Comparison of ENCODE assay signal across 8 mouse cellular contexts in genomic region chr1:80722647-80723046, GRCm38 (mm10). TPM values are rescaled to one million over a fixed set of nuclear protein-coding genes. Genes with fewer than 3 reads are reported as not detected.
DNase-seq lines count a peak whose midpoint lies in the region; TF ChIP-seq lines count a peak whose summit lies in the region.

No protein-coding gene starts in this region.

- no peak overlapping the region for H3K4me3 ChIP-seq in heart, embryonic 10.5 days
- H3K4me3 ChIP-seq in bone marrow, adult 2 months (replicated peaks; ENCODE audit: control insufficient read depth, low read depth, low read length), result no peak overlapping the region

- no peaks in the 10 kb centered on the region for H3K4me1 ChIP-seq in heart, embryonic 10.5 days
- H3K4me1 ChIP-seq in bone marrow, adult 2 months (ENCODE audit: control insufficient read depth, insufficient read depth, low read length), result no peaks in the 10 kb centered on the region; the same call in 1 of the 2 replicates

- TF ChIP-seq CTCF in bone marrow, adult 2 months (IDR thresholded peaks at IDR 0.05; ENCODE audit: control insufficient read depth, insufficient read depth, low read length), result peak; percentile 86

- no peaks in the 10 kb centered on the region for H3K9me3 ChIP-seq in heart, embryonic 10.5 days

- no peaks in the 10 kb centered on the region for H3K27me3 ChIP-seq in heart, embryonic 10.5 days (ENCODE audit: insufficient read depth, poor library complexity, severe bottlenecking)

- no peak for TF ChIP-seq POLR2A in bone marrow, adult 2 months (IDR thresholded peaks at IDR 0.05; ENCODE audit: borderline replicate concordance, control insufficient read depth, low read depth, low read length)

- no peaks in the 10 kb centered on the region for H3K36me3 ChIP-seq in heart, embryonic 10.5 days

- 36% methylated on average over 4 of the region's 4 CpGs for WGBS in heart, embryonic 10.5 days
- 13% methylated on average over 4 of the region's 4 CpGs for WGBS in bone marrow, adult 2 months

- DNase-seq in heart, adult 18-20 months, result peak; percentile 48 to 64
- DNase-seq in heart, embryonic 10.5 days (ENCODE audit: low spot score), result no peak
- DNase-seq in CD4-positive, CD25-positive, alpha-beta regulatory T cell, adult 2 months (ENCODE audit: low read depth, low spot score), result peak; percentile 89
- DNase-seq in gastrocnemius, postnatal 25 days, result peak; percentile 20
- DNase-seq in left cerebral cortex, postnatal 25 days (ENCODE audit: low spot score in 2 of 2), result peak; percentile 45 to 59
- peak; percentile 41 to 55 for DNase-seq in right cerebral cortex, adult 2 months (ENCODE audit: low spot score in 2 of 2)
- DNase-seq in thymus, postnatal 4 days, result peak; percentile 88

- intact Hi-C loops in left cerebral cortex, postnatal 25 days (cut with DNase I), result loop anchor here (5.0 to 10.0 kb wide), 3 partner anchors 115 to 540 kb away; no protein-coding TSS in a partner anchor

- H3K27ac ChIP-seq in heart, embryonic 10.5 days, result no peak overlapping the region
- no peak overlapping the region for H3K27ac ChIP-seq in bone marrow, adult 2 months (ENCODE audit: control insufficient read depth, insufficient read depth, low read depth, low read length, poor library complexity)

RNA-seq across cellular contexts. Expression of gene Dock10, which starts 35.7 kb away (rescaled TPM):
- 1 to 10 TPM; 4.1 to 8.0 TPM for total RNA-seq in heart, adult 18-20 months (2021)
- 1.9 and 2.2 TPM in 2 replicates for polyA plus RNA-seq in heart, embryonic 10.5 days (2016; fragmentation: Nextera tagmentation; extraction: Ambion mirVana)
- 11.8 and 23.4 TPM in 2 replicates for polyA plus RNA-seq in bone marrow, adult 2 months (2011; ENCODE audit: insufficient read depth, insufficient read length, low replicate concordance, missing spikeins)
- total RNA-seq in gastrocnemius, postnatal 25 days (2021), result 1 to 10 TPM; 4.0 to 4.2 TPM
- total RNA-seq in left cerebral cortex, postnatal 25 days (2021), result 10 to 100 TPM; 24.4 to 38.7 TPM
